Mouse (Mus musculus) heart, postnatal 0 days (tissue): ENCODE data around the gene Pcmt1.

ENCODE experiments used
- CTCF ChIP-seq: IDR thresholded peaks from 2 replicates; pipeline ENCODE4 v1.5.1; 2016; ENCODE audit warnings: antibody characterized with exemption, control low read depth, low read depth
- EP300 ChIP-seq: IDR thresholded peaks from 2 replicates; pipeline ENCODE4 v1.6.1; 2016; ENCODE audit warnings: antibody characterized with exemption, low read depth

- TF ChIP-seq CTCF (no peak), EP300 (no peak)
Measured at GRCm38 (mm10) chr10:7700120-7700519, 19.2 kb upstream of the Pcmt1 start.
